Mouse (Mus musculus) c-Kit-negative CD71-positive TER-119-positive erythroid progenitor cells, embryonic 14.5 days (primary cell): ENCODE results near the gene Tmem135.

Experiments used
- DNase-seq: peaks from one replicate; pipeline ENCODE4 v3.0.0-alpha.2; 2013; ENCODE audit warnings: low read depth, low spot score

The Tmem135 gene

DNA sequence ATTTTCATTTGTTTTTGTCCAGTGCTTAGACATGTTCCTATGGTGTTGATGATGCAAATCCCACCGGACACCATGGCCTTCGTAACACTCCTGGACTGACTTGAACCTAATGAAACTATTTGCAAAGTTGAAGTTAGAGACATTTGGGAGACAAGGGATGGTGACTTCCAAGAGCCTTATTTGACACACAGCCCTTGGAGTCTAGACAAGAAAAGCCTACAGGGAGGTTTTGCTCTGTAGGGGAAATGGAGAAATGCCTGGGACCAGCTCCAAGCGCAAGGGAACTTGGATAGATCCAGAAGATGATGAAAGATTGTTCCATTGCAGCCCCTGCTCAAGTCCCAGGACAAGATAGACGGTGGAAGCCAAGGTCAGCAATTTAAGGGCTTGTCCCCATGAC, 304.3 kb downstream of the Tmem135 start:
- no peak for DNase-seq
